Mouse (Mus musculus): ENCODE data around the gene Zbtb44.

DNA sequence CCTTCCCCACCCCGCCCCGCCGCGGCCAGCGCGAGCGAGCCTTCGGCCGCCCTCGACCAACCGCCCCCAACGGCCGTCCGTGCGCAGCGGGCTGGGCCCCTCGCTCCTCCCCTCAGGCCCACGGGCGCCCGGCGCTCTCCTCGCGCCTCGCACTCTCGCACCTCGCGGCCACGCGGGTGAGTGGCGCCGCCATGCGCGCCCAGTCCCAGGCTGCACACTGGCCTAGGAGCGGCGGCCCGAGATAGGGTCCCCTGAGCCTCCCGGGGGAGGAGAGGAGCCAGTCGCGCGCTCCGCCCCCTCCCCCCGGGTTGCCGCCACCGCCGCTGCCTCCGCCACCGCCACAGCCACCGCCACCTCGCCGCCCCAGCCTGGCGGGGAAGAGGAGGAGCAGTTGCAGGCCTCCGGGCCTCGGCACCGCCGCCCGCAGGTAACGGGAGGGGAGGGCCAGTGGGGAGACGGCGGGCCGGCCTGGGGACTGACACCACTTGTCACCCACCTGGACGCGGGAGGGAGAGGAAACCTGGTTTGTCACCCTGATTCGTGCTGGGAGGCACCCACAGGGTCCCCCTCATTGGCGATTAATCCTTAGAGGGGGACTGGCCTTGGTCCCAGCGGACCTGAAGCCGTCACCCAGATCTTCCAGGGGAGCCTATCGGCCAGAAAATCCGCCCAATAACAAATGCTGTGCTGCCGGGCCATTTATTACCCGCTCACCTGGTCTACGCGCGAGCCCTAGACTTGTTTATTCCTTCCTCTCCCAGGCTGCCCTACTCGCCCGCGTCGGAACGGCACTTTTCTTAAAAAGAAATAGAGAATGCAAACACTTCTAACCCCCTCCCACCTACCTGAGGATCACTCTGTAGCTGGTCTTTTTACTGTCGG, at the start of gene Zbtb44:
- TF ChIP-seq CTCF (IDR thresholded peaks at IDR 0.05; ENCODE audit: low read depth) (no peak), EP300 (IDR thresholded peaks at IDR 0.05; ENCODE audit: low read depth) (0 out of 2 replicates have a peak, but pooled peaks have one; percentile 28)
